Mouse (Mus musculus) ovary, postnatal 14 days (tissue): Measurements from ENCODE around the gene Arhgap10.

ENCODE experiments used
- DNase-seq: peaks from one replicate; pipeline ENCODE4 v3.0.0; 2022; ENCODE audit warnings: low spot score

The Arhgap10 gene

GRCm38 (mm10) chr8:77404017-77404416 is 113.7 kb downstream of the Arhgap10 start:
- no peak for DNase-seq

- no peak for DNase-seq
These were observed 115.8 kb downstream of the Arhgap10 start for GRCm38 (mm10) chr8:77401934-77402333.

GRCm38 (mm10) chr8:77401140-77401539 is 116.6 kb downstream of the Arhgap10 start:
- DNase-seq: no peak

- DNase-seq: no peak
These were observed 133.7 kb downstream of the Arhgap10 start for GRCm38 (mm10) chr8:77384080-77384479.

GRCm38 (mm10) chr8:77383671-77384070 is 134.1 kb downstream of the Arhgap10 start:
- DNase-seq: no peak

- no peak for DNase-seq
These were observed 136.9 kb downstream of the Arhgap10 start for GRCm38 (mm10) chr8:77380844-77381243.

GRCm38 (mm10) chr8:77379300-77379699 is 138.5 kb downstream of the Arhgap10 start:
- no peak for DNase-seq

GRCm38 (mm10) chr8:77376451-77376853 is 141.3 kb downstream of the Arhgap10 start:
- DNase-seq: no peak

GRCm38 (mm10) chr8:77375999-77376398 is 141.8 kb downstream of the Arhgap10 start:
- DNase-seq: no peak

GRCm38 (mm10) chr8:77371006-77371405 is 146.7 kb downstream of the Arhgap10 start:
- DNase-seq: no peak

- no peak for DNase-seq
These were observed 147.4 kb downstream of the Arhgap10 start for GRCm38 (mm10) chr8:77370308-77370707.

- DNase-seq: no peak
These were observed 148.1 kb downstream of the Arhgap10 start for GRCm38 (mm10) chr8:77369671-77370070.

- no peak for DNase-seq
These were observed 150.7 kb downstream of the Arhgap10 start for GRCm38 (mm10) chr8:77367091-77367490.

GRCm38 (mm10) chr8:77366446-77366845 is 151.3 kb downstream of the Arhgap10 start:
- no peak for DNase-seq

- no peak for DNase-seq
These were observed 151.8 kb downstream of the Arhgap10 start for GRCm38 (mm10) chr8:77365990-77366389.

- no peak for DNase-seq
These were observed 153.3 kb downstream of the Arhgap10 start for GRCm38 (mm10) chr8:77364472-77364871.

- no peak for DNase-seq
These were observed 156.9 kb downstream of the Arhgap10 start for GRCm38 (mm10) chr8:77360853-77361252.

- no peak for DNase-seq
These were observed 157.3 kb downstream of the Arhgap10 start for GRCm38 (mm10) chr8:77360423-77360822.

GRCm38 (mm10) chr8:77357126-77357525 is 160.6 kb downstream of the Arhgap10 start:
- DNase-seq: no peak

- DNase-seq: no peak
These were observed 162.4 kb downstream of the Arhgap10 start for GRCm38 (mm10) chr8:77355344-77355743.

GRCm38 (mm10) chr8:77354189-77354588 is 163.6 kb downstream of the Arhgap10 start:
- no peak for DNase-seq

GRCm38 (mm10) chr8:77351177-77351860 is 166.4 kb downstream of the Arhgap10 start:
- no peak for DNase-seq

GRCm38 (mm10) chr8:77350121-77350777 is 167.5 kb downstream of the Arhgap10 start:
- DNase-seq: no peak

GRCm38 (mm10) chr8:77343916-77344315 is 173.8 kb downstream of the Arhgap10 start:
- no peak for DNase-seq
